Mouse (Mus musculus): ENCODE data around the gene Nkx2-4. TPM values are rescaled to one million over a fixed set of nuclear protein-coding genes. Genes with fewer than 3 reads are reported as not detected.

The Nkx2-4 gene
- polyA plus RNA-seq, 1 experiment, result not detected

DNA sequence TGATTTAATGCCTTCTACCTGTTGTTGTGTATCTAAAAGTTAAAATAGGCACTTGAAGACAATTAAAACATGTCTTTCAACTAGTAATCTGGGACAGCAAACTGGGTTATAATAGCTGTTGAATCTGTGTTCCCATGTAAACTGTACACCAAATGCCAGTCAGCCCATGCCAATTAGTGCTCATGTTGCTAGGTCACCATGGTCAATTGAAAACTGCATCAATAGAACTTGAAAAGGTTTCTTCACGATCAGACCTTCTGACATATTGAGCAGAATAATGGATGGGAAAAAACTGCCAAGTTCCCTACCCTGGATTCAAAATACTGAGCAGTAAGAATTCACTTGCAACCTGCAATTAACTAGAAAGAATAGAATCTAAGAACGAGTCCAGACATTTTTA lies 11.3 kb downstream of the Nkx2-4 start:
- Histone ChIP-seq H3K4me3 (ENCODE audit: insufficient read depth, low read length) (no peak overlapping the region), H3K4me1 (ENCODE audit: control insufficient read depth, insufficient read depth, low read length) (no peaks in the 10 kb centered on the region), H3K27ac (ENCODE audit: insufficient read depth, low read length) (no peak overlapping the region)
- TF ChIP-seq CTCF (IDR thresholded peaks at IDR 0.05; ENCODE audit: extremely low read depth, insufficient read depth, low read length), result no peak

DNA sequence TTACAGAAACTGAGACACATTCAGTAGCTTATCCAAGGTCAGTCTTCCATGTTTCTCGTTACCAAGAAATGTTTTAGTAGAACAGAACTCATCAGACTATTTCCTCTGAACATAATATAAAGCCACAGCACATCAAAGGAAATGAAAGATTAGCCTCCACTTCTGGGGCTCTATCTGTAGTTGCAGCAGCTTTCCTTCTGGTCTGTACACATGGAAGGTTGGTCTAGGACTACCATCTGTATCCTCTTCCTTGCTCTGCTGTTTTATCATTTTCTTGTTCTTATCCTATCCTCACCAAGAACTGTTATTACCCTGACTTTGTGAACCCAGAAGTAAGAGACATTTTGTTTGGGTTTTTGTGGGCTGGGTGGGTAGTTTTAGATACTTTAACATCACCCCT lies 14.9 kb downstream of the Nkx2-4 start:
- Histone ChIP-seq H3K4me1 (ENCODE audit: control insufficient read depth, insufficient read depth, low read length) (no peaks in the 10 kb centered on the region), H3K27ac (ENCODE audit: insufficient read depth, low read length) (no peak overlapping the region), H3K4me3 (ENCODE audit: insufficient read depth, low read length) (no peak overlapping the region)
- TF ChIP-seq CTCF (IDR thresholded peaks at IDR 0.05; ENCODE audit: extremely low read depth, insufficient read depth, low read length) (no peak), POLR2A (IDR thresholded peaks at IDR 0.05; ENCODE audit: extremely low read depth, insufficient read depth, low read length) (no peak)

DNA sequence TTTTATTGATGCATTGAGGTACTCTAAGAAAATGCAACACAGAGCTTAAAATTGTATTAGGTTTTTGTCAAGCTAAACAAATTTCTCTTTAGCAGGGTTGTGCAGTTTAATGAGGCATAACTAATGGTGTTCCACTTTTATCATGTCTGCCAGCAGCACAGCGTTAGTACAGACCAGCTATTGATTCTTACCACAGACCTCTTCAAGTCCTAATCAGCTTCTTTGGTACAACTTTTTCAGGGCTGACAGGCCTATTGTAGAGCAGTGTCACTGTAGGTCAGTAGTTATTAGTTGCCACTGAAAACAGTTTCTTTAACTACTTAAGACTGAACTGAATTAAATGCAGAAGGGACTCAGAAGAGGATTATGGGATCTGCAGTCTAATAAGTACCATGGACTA lies 16.2 kb downstream of the Nkx2-4 start:
- TF ChIP-seq CTCF (IDR thresholded peaks at IDR 0.05; ENCODE audit: extremely low read depth, insufficient read depth, low read length), result no peak
- no peak for TF ChIP-seq POLR2A (IDR thresholded peaks at IDR 0.05; ENCODE audit: extremely low read depth, insufficient read depth, low read length)
- Histone ChIP-seq H3K4me1 (ENCODE audit: control insufficient read depth, insufficient read depth, low read length) (no peaks in the 10 kb centered on the region), H3K4me3 (ENCODE audit: insufficient read depth, low read length) (no peak overlapping the region), H3K27ac (ENCODE audit: insufficient read depth, low read length) (no peak overlapping the region)

DNA sequence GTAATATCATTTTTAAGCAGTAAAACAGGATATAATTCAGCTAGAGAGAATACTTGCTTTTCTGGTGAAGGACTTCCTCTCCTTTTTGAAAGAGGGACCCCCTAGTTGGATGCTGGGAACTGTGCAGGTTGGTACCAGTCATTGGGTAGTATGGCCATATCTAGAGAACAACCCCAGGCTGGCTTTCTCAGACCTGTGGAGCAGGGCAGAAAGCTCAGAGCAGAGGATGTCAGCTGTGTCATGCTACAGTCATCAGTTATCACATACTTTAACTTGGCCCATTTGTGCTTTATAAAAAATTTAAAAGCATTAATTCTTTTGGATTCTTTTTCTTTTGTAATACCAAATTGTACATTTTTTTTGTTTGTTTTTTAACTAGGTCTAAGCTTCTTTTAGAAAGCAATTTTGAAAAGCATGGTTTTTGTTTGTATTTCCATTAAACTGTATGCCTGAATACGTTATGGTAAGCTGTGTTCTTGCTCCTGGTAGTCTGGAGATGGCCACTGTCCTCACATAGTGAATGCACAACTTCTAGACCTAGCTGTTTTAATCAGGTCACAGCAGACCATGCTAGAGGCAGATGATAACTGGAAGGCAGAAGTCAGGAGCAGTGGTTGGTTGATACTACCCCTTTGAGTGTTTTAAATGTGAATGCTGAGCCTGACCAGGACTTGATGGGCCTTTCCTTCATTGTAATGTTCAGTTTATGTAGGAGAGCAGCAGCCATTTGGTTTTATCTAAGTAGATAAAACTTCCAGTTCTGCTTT lies 17.6 kb downstream of the Nkx2-4 start:
- Histone ChIP-seq H3K4me1 (ENCODE audit: control insufficient read depth, insufficient read depth, low read length) (no peaks in the 10 kb centered on the region), H3K27ac (ENCODE audit: insufficient read depth, low read length) (no peak overlapping the region), H3K4me3 (ENCODE audit: insufficient read depth, low read length) (no peak overlapping the region)
- TF ChIP-seq POLR2A (IDR thresholded peaks at IDR 0.05; ENCODE audit: extremely low read depth, insufficient read depth, low read length) (no peak), CTCF (IDR thresholded peaks at IDR 0.05; ENCODE audit: extremely low read depth, insufficient read depth, low read length) (no peak)

DNA sequence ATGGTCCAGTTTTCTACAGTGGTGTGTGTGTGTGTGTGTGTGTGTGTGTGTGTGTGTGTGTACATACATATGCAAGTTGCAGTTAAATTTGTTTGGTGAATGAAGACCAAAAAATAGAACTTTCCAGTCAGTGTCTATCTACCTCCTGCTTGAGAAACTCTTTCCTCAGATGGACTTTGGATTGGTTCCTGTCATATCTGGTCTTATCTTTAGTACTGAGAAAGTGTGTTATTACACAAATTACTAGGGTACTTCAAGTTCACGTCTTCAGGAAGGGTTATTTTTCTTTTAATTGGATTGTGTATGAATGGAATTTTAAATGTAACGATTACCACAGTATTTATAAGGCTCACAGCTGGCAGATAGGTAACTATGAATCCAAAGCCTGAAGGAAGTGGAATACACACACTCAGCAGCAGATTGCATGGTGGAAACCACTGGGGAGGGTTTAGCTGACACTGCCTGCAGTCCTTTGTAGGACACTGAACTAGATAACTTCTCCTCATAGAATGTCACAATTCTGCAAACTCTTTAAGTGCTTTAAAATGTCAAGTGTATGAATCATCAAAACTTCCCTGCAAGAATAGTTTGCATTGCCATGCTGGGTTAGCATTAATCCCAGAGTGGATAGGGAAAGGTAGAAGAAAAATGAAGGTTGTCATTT lies 31.9 kb downstream of the Nkx2-4 start:
- no peaks in the 10 kb centered on the region for H3K4me1 ChIP-seq (ENCODE audit: control insufficient read depth, insufficient read depth, low read length)
- H3K27ac ChIP-seq (ENCODE audit: insufficient read depth, low read length), result no peak overlapping the region
- H3K4me3 ChIP-seq (ENCODE audit: insufficient read depth, low read length), result no peak overlapping the region
- TF ChIP-seq POLR2A (IDR thresholded peaks at IDR 0.05; ENCODE audit: extremely low read depth, insufficient read depth, low read length) (no peak), CTCF (IDR thresholded peaks at IDR 0.05; ENCODE audit: extremely low read depth, insufficient read depth, low read length) (no peak)

DNA sequence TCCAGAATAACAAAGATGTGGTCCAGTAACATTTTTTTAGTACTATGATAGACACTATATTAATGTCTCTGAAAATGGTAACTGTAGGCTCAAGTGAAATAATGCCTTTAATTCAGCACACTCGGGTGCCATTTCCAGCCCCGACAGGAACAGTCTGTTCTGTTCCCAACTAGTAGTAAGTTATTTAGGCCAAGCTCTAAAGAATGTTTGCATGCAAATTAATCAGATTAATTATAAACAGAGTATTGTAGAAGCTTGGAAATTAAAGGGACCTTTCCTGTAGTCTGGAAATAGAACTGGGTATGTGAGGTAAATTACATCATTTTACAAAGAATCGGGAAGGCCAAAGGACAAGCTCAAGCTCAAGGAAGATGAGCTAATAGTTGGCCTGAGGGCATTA lies 38.2 kb downstream of the Nkx2-4 start:
- Histone ChIP-seq H3K4me1 (ENCODE audit: control insufficient read depth, insufficient read depth, low read length) (no peaks in the 10 kb centered on the region), H3K27ac (ENCODE audit: insufficient read depth, low read length) (no peak overlapping the region), H3K4me3 (ENCODE audit: insufficient read depth, low read length) (no peak overlapping the region)
- TF ChIP-seq CTCF (IDR thresholded peaks at IDR 0.05; ENCODE audit: extremely low read depth, insufficient read depth, low read length), result no peak
- no peak for TF ChIP-seq POLR2A (IDR thresholded peaks at IDR 0.05; ENCODE audit: extremely low read depth, insufficient read depth, low read length)

DNA sequence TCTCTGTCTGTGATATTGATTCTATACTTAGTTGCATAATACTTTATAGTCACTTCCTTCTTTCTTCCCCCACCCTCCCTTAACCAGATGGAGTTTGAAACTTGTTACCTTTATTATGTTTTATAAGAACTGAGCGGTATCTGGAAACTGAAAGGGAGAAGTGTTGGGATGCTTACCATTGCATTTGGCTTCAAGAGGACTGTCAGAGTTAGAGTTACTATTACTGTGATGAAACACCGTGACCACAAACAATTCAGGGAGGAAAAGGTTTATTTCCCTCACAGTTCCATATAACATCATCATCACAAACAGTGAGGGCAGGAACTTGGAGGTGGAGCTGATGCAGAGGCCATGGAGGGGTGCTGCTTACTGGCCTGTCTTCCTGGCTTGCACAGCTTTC lies 49.4 kb downstream of the Nkx2-4 start:
- Histone ChIP-seq H3K4me1 (ENCODE audit: control insufficient read depth, insufficient read depth, low read length) (no peaks in the 10 kb centered on the region), H3K4me3 (ENCODE audit: insufficient read depth, low read length) (no peak overlapping the region), H3K27ac (ENCODE audit: insufficient read depth, low read length) (no peak overlapping the region)
- TF ChIP-seq POLR2A (IDR thresholded peaks at IDR 0.05; ENCODE audit: extremely low read depth, insufficient read depth, low read length) (no peak), CTCF (IDR thresholded peaks at IDR 0.05; ENCODE audit: extremely low read depth, insufficient read depth, low read length) (no peak)

Other genes starting within 250 kb of the Nkx2-4 start
- 13.8 and 16.0 TPM in 2 replicates for gene Kiz, start 229.6 kb downstream of the Nkx2-4 start, polyA plus RNA-seq (2012; rRNA removed)
- 27.6 and 28.1 TPM in 2 replicates for gene Xrn2, start 72.4 kb downstream of the Nkx2-4 start, polyA plus RNA-seq (2012; rRNA removed)
- 6.1 and 8.0 TPM in 2 replicates for gene Nkx2-2, start 108.8 kb upstream of the Nkx2-4 start, polyA plus RNA-seq (2012; rRNA removed)

Measured in cortical plate, adult 2 months (tissue).